Mouse (Mus musculus): ENCODE measurements at regions not wholly inside any gene's neighbourhood (a gene's known extent, or its start where the extent isn't known, plus 50 kb on each side); places are given as distances from the start of the nearest gene placed in this dataset.

- no peaks in the 10 kb centered on the region for H3K4me1 ChIP-seq (ENCODE audit: control insufficient read depth, insufficient read depth, low read length)
- H3K79me2 ChIP-seq (replicated peaks; ENCODE audit: control insufficient read depth, insufficient read depth, low read length): no peaks in the 10 kb centered on the region
- intact Hi-C loops (cut with DNase I): no loop called here
- H3K4me3 ChIP-seq: no peak overlapping the region
- no peak for DNase-seq
- no peaks in the 10 kb centered on the region for H3K36me3 ChIP-seq (ENCODE audit: control insufficient read depth, insufficient read depth, low read length)
- no peaks in the 10 kb centered on the region for H3K27me3 ChIP-seq (ENCODE audit: control insufficient read depth, insufficient read depth, low read length)
- no peak overlapping the region for H3K27ac ChIP-seq
- TF ChIP-seq CTCF (IDR thresholded peaks at IDR 0.05) (no peak), POLR2A (IDR thresholded peaks at IDR 0.05; ENCODE audit: insufficient read depth, low read depth, low read length) (no peak), EP300 (IDR thresholded peaks at IDR 0.05; ENCODE audit: insufficient read depth, low read depth, low read length) (no peak)
- WGBS: 62% methylated on average over 12 of the region's 12 CpGs
- H3K9ac ChIP-seq (ENCODE audit: low read depth, low read length): no peak overlapping the region
Measured at GRCm38 (mm10) chr1:91664622-91665021, 124.3 kb downstream of the Asb1 start.

DNA sequence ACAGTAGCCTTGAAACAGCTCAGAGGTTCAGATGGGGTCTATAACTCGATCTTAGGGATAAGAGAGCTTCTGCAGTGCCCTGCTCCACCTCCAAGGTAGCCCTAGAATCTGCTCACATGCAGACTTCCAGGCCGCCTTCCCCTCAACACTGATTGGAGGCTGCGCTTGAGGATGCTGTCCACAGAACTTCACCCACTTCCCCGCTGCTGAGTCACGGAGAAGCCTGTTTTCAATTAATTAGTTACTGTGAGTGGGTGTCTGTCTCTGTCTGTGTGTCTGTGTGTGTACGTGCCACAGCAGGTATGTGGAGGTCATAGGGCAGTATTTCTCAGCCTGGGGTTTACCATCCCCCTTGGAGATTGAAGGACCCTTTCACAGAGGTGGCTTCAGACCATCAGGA, 128.2 kb downstream of the Asb1 start:
- no peaks in the 10 kb centered on the region for H3K36me3 ChIP-seq (ENCODE audit: control insufficient read depth, insufficient read depth, low read length)
- 74% methylated on average over 6 of the region's 6 CpGs for WGBS
- DNase-seq: no peak

DNA sequence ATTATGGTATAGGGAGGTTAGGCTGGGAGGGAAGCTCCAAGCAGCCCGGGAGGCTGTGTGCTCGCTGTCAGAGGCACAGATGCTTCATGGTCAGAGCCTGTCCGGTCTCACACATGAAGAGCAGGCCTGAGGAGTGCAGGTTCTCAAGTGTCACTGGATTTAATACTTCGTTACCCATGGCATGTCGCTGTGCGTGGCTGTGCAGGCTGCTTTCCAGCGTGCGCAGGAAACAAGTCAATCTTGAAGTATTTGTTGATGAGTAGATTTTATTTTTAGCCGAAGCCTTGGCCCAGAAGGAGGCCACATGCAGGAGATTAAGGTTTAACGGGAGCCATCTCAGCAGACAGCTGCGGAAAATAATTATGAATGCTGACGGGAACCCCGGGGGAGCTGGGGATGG, 130.3 kb upstream of the Twist2 start:
- H3K27ac ChIP-seq: no peak overlapping the region
- H3K4me1 ChIP-seq (ENCODE audit: control insufficient read depth, insufficient read depth, low read length): no peaks in the 10 kb centered on the region
- H3K9ac ChIP-seq (ENCODE audit: low read depth, low read length): no peak overlapping the region
- DNase-seq: no peak
- no peaks in the 10 kb centered on the region for H3K36me3 ChIP-seq (ENCODE audit: control insufficient read depth, insufficient read depth, low read length)
- 46% methylated on average over 13 of the region's 13 CpGs for WGBS
- no peak overlapping the region for H3K4me3 ChIP-seq
- intact Hi-C loops (cut with DNase I): no loop called here
- TF ChIP-seq CTCF (IDR thresholded peaks at IDR 0.05) (no peak), POLR2A (IDR thresholded peaks at IDR 0.05; ENCODE audit: insufficient read depth, low read depth, low read length) (no peak), EP300 (IDR thresholded peaks at IDR 0.05; ENCODE audit: insufficient read depth, low read depth, low read length) (no peak)
- no peaks in the 10 kb centered on the region for H3K79me2 ChIP-seq (replicated peaks; ENCODE audit: control insufficient read depth, insufficient read depth, low read length)
- no peaks in the 10 kb centered on the region for H3K27me3 ChIP-seq (ENCODE audit: control insufficient read depth, insufficient read depth, low read length)

More for the DNA sequence above, 128.2 kb downstream of the Asb1 start:
- no peak for TF ChIP-seq POLR2A (IDR thresholded peaks at IDR 0.05; ENCODE audit: insufficient read depth, low read depth, low read length)
- TF ChIP-seq CTCF (IDR thresholded peaks at IDR 0.05): no peak
- TF ChIP-seq EP300 (IDR thresholded peaks at IDR 0.05; ENCODE audit: insufficient read depth, low read depth, low read length): no peak
- H3K4me1 ChIP-seq (ENCODE audit: control insufficient read depth, insufficient read depth, low read length): no peaks in the 10 kb centered on the region
- intact Hi-C loops (cut with DNase I): no loop called here
- H3K27ac ChIP-seq: no peak overlapping the region
- no peaks in the 10 kb centered on the region for H3K79me2 ChIP-seq (replicated peaks; ENCODE audit: control insufficient read depth, insufficient read depth, low read length)
- no peak overlapping the region for H3K9ac ChIP-seq (ENCODE audit: low read depth, low read length)
- no peaks in the 10 kb centered on the region for H3K27me3 ChIP-seq (ENCODE audit: control insufficient read depth, insufficient read depth, low read length)
- no peak overlapping the region for H3K4me3 ChIP-seq

DNA sequence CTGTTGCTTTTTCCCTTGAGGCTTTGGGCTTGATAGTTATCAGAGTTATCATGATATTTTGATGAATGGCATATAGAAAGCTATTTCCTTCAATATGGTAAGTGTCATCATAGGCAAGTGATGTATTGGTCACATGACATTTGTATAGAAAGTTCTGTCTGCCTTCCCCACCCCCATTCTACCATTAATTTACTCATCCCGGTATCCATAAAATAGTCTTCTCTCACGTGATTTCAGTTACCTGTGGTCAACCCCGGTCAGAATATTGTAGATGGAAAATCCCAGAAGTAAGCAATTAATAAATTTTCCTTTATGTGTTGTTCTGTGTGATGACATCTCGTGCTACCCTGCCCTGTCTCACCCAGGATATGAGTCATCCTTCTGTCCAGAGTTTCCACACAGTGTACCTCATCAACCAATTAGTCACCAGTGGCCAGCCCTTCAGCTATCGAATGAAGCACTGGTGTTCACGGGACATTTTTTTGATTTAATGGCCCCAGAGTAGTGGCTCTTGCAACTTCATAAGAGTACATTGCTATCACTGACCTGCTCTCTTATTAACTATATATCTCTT, 127.1 kb upstream of the Twist2 start:
- no peak overlapping the region for H3K9ac ChIP-seq (ENCODE audit: low read depth, low read length)
- H3K4me1 ChIP-seq (ENCODE audit: control insufficient read depth, insufficient read depth, low read length): no peaks in the 10 kb centered on the region
- no peaks in the 10 kb centered on the region for H3K27me3 ChIP-seq (ENCODE audit: control insufficient read depth, insufficient read depth, low read length)
- H3K36me3 ChIP-seq (ENCODE audit: control insufficient read depth, insufficient read depth, low read length): no peaks in the 10 kb centered on the region
- intact Hi-C loops (cut with DNase I): no loop called here
- no peak for DNase-seq
- H3K4me3 ChIP-seq: no peak overlapping the region
- TF ChIP-seq EP300 (IDR thresholded peaks at IDR 0.05; ENCODE audit: insufficient read depth, low read depth, low read length) (no peak), CTCF (IDR thresholded peaks at IDR 0.05) (no peak), POLR2A (IDR thresholded peaks at IDR 0.05; ENCODE audit: insufficient read depth, low read depth, low read length) (no peak)
- WGBS: 76% methylated on average over 6 of the region's 6 CpGs
- no peaks in the 10 kb centered on the region for H3K79me2 ChIP-seq (replicated peaks; ENCODE audit: control insufficient read depth, insufficient read depth, low read length)
- H3K27ac ChIP-seq: no peak overlapping the region

- TF ChIP-seq CTCF (IDR thresholded peaks at IDR 0.05) (no peak), EP300 (IDR thresholded peaks at IDR 0.05; ENCODE audit: insufficient read depth, low read depth, low read length) (no peak), POLR2A (IDR thresholded peaks at IDR 0.05; ENCODE audit: insufficient read depth, low read depth, low read length) (no peak)
- Histone ChIP-seq H3K9ac (ENCODE audit: low read depth, low read length) (no peak overlapping the region), H3K4me1 (ENCODE audit: control insufficient read depth, insufficient read depth, low read length) (no peaks in the 10 kb centered on the region), H3K4me3 (no peak overlapping the region), H3K27me3 (ENCODE audit: control insufficient read depth, insufficient read depth, low read length) (no peaks in the 10 kb centered on the region), H3K36me3 (ENCODE audit: control insufficient read depth, insufficient read depth, low read length) (no peaks in the 10 kb centered on the region), H3K27ac (no peak overlapping the region), H3K79me2 (replicated peaks; ENCODE audit: control insufficient read depth, insufficient read depth, low read length) (no peaks in the 10 kb centered on the region)
- 62% methylated on average over 3 of the region's 3 CpGs for WGBS
- DNase-seq: no peak
- intact Hi-C loops (cut with DNase I): no loop called here
Measured at GRCm38 (mm10) chr1:91677062-91677461, 124.2 kb upstream of the Twist2 start.

DNA sequence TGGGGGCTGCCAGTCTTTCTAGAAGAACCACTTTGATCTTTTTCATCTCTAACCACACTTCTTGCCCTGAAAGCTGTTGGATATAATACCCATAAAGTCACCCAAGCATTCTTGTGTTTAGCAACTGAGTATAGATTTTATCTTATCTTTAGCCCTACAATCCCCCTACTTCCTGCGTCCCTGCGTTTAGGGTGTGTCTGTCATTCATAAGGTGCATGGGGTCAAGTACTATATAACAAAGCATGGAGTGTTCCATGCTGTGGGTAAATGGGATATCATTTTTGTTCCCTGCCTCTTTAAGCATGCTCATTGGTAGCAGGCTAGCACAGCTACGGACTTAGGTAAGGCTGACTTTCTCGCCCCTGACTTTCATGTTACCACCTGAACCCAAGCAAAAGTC, 122.5 kb upstream of the Twist2 start:
- WGBS: 55% methylated on average over 4 of the region's 4 CpGs
- Histone ChIP-seq H3K79me2 (replicated peaks; ENCODE audit: control insufficient read depth, insufficient read depth, low read length) (no peaks in the 10 kb centered on the region), H3K9ac (ENCODE audit: low read depth, low read length) (no peak overlapping the region), H3K4me1 (ENCODE audit: control insufficient read depth, insufficient read depth, low read length) (no peaks in the 10 kb centered on the region), H3K4me3 (no peak overlapping the region), H3K27me3 (ENCODE audit: control insufficient read depth, insufficient read depth, low read length) (no peaks in the 10 kb centered on the region), H3K36me3 (ENCODE audit: control insufficient read depth, insufficient read depth, low read length) (no peaks in the 10 kb centered on the region), H3K27ac (no peak overlapping the region)
- DNase-seq: no peak
- TF ChIP-seq POLR2A (IDR thresholded peaks at IDR 0.05; ENCODE audit: insufficient read depth, low read depth, low read length): no peak
- TF ChIP-seq CTCF (IDR thresholded peaks at IDR 0.05): no peak
- TF ChIP-seq EP300 (IDR thresholded peaks at IDR 0.05; ENCODE audit: insufficient read depth, low read depth, low read length): no peak
- intact Hi-C loops (cut with DNase I): no loop called here
